Mouse (Mus musculus) left cerebral cortex, adult 11 months (tissue): Measurements from ENCODE around the gene Dmgdh.

Experiments used
- DNase-seq: peaks from one replicate; pipeline ENCODE4 v3.0.0; 2022; ENCODE audit warnings: low spot score

The Dmgdh gene

GRCm38 (mm10) chr13:93772861-93773260 lies 98.6 kb downstream of the Dmgdh start:
- no peak for DNase-seq

GRCm38 (mm10) chr13:93773704-93774315 lies 99.6 kb downstream of the Dmgdh start:
- DNase-seq = no peak

GRCm38 (mm10) chr13:93782823-93783222 lies 108.6 kb downstream of the Dmgdh start:
- DNase-seq = no peak

DNA sequence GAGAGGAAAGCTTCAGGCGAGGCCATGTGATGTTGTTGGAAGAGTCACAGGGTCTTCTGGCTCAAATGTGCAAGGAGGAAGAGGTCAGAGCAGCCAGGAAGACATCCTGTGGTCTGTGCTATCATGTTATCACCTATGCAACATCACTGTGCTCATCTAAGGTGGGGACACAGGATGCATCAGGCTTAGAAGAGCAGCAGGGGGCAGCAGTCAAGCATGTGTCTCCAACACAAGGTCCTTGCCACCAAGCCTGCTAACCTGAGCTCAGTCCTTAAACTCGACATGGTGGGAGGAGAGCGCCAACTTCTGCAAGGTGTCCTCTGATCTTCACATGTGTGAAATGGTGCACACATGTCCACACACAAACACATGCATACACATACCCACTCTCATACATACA lies 111.1 kb downstream of the Dmgdh start:
- DNase-seq = no peak

DNA sequence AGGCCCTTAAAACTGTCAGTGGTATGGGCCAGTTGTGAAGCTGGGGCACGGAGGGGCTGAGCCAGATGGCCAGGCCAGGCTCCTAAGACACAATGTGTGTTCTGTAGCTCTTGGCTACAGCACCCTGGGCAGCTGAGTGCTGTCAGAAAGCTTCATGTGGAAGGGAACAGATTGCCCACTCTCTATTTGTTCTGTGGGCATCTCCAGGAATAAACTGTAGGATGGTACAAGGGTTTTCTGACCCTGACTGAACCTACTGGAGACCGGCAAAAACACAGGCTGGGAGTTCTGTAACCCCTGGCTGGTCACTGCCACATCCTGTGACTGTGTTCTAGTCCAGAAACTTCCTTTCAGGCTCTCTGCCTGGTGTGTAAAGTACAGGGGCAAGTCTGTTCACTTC lies 111.8 kb downstream of the Dmgdh start:
- DNase-seq = no peak

- no peak for DNase-seq
Observed at GRCm38 (mm10) chr13:93787647-93788046, 113.4 kb downstream of the Dmgdh start.

- DNase-seq = peak; percentile 48
Observed at GRCm38 (mm10) chr13:93792945-93793642, 118.9 kb downstream of the Dmgdh start.

- DNase-seq = no peak
Observed at GRCm38 (mm10) chr13:93793643-93794182, 119.5 kb downstream of the Dmgdh start.

DNA sequence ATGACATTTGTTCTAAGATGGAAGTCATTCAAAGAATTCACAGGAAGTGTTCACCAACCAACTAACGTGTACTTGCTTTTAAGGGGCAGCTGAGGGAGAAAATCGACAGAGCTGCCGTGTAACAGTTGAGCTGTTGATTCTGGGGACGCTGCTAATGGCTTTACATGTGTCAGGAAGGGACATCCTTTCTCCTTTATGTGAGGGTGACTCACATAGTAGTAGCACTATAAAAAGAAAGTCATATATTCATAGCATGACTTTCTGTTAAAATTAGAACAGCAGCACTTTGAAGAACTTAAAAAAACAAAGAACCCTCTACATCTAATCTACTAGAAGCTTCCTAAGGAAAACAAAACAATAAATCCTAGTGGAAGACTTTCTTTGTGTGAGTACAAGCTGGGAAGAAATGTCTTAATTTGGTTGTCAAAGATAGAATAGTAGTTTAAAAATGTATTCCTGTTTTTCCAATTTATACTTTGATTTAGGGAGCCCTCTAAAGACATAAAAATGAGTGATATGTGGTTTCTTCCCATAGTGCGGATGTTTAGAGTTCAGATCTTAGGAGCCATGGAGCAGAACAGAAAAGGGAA lies 122.9 kb downstream of the Dmgdh start:
- DNase-seq = no peak
